Mouse (Mus musculus): Measurements from ENCODE around the gene Rhof. TPM values are rescaled to one million over a fixed set of nuclear protein-coding genes. Genes with fewer than 3 reads are reported as not detected.

Gene Rhof
- 1.6 TPM for polyA plus RNA-seq (2012; fragmentation: generic; extraction: Trizol)

DNA sequence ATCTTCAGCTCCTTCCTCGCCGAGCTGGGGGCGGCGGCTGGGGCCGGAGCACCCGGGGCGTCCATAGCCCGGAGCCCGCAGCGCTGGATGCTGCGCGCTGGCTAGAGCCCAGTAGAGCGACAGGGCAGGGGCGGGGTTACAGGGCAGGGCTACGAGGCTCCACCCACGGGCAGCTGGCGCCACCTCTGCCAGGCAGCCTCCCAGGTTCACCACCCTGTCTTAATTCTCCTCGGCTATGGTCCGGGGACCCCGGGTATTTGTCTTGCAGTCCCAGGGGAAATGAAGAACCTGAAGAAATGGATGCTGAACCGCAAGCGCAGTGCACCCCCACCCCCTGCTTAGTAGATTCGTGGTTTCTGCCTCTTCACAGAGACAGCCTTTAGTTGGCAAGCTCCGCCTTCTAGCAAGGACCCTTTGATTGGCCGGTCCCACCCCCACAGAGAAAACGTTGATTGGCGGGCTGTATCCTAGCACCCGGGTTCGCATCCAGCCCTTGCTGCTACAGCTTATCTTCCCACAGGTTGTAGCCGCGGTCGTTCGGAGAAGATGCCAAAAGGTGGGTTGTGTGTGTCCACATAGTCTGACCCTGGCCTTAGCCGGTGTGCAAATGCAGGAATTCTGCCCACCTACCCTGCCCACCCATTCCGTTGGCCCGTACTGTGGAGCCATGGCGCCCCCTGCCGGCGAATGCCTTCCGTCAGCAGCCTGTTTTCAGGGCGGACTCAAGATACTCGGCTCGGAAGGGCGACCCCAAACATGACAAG is at the start of gene Rhof:
Gene Rhof, minus strand, starts transcription at position 385 of the 764 bp plus-strand sequence.
- H3K36me3 ChIP-seq (ENCODE audit: control insufficient read depth, insufficient read depth): no peaks in the 10 kb centered on the region
- H3ac ChIP-seq (ENCODE audit: control insufficient read depth, insufficient read length): no peak within 1 kb of the TSS
- no peak for TF ChIP-seq TCF12 (IDR thresholded peaks at IDR 0.05; ENCODE audit: insufficient read depth, poor library complexity, severe bottlenecking)
- peak in 1 of 3 experiments; percentile 56 for TF ChIP-seq MYOG (IDR thresholded peaks at IDR 0.05; ENCODE audit: control insufficient read depth in 1 of 3, insufficient read depth in 1 of 3, insufficient read length in 2 of 3, low read depth in 2 of 3)
- TF ChIP-seq POLR2A (IDR thresholded peaks at IDR 0.05; ENCODE audit: insufficient read length, low read depth): peak; percentile 54
- TF ChIP-seq MYOD1 (IDR thresholded peaks at IDR 0.05; ENCODE audit: control insufficient read depth in 1 of 3, insufficient read length in 2 of 3, low read depth in 2 of 3): peak in 2 of 3 experiments; percentile 0 to 56
- no peak for TF ChIP-seq CEBPB (IDR thresholded peaks at IDR 0.05; ENCODE audit: insufficient read depth, poor library complexity, severe bottlenecking)
- TF ChIP-seq SRF (IDR thresholded peaks at IDR 0.05; ENCODE audit: control insufficient read depth, insufficient read length, low read depth): no peak
- peak; percentile 82 for TF ChIP-seq POLR2AphosphoS2 (IDR thresholded peaks at IDR 0.05; ENCODE audit: insufficient read length, low read depth)
- H3K27me3 ChIP-seq (ENCODE audit: control insufficient read depth, insufficient read depth, insufficient read length): no peaks in the 10 kb centered on the region
- peak within 1 kb of the TSS; percentile 98 for H3K4me2 ChIP-seq (ENCODE audit: low read depth)
- peak within 1 kb of the TSS; percentile 75 for H3K4me3 ChIP-seq
- H3K79me2 ChIP-seq (ENCODE audit: control insufficient read depth, insufficient read depth): no peaks in the 10 kb centered on the region

DNA sequence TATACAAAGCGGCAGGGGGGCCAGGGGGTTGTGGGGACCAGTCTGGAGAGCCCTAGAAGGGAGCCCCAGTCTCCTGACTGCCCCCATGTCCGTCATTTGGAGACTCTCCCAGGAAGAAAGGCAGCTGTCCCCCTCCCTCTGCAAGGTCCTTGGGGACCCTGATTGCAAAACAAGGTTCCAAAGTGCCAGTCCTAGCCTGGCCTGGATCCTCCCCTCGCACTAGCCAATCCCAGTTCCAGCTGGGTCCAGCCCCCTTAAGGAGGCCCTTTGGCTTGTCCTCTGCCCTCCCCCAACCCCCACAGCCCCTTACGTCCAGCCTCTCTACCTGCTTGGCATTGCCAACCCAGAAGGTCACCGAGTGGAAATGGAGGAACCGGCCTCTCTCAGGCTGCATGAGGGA is 49.0 kb upstream of the Rhof start:
- H3K36me3 ChIP-seq (ENCODE audit: control insufficient read depth, insufficient read depth): no peaks in the 10 kb centered on the region
- TF ChIP-seq E2F4 (IDR thresholded peaks at IDR 0.05; ENCODE audit: insufficient read depth) (no peak), CEBPB (IDR thresholded peaks at IDR 0.05; ENCODE audit: insufficient read depth, poor library complexity, severe bottlenecking) (no peak), REST (IDR thresholded peaks at IDR 0.05; ENCODE audit: insufficient read depth, insufficient read length) (no peak), TCF3 (IDR thresholded peaks at IDR 0.05; ENCODE audit: insufficient read length, low read depth) (no peak), MYOG (IDR thresholded peaks at IDR 0.05; ENCODE audit: control insufficient read depth in 1 of 3, insufficient read depth in 1 of 3, insufficient read length in 2 of 3, low read depth in 2 of 3) (no peak)
- no peak overlapping the region for H3K4me2 ChIP-seq (ENCODE audit: low read depth)
- H3ac ChIP-seq (ENCODE audit: control insufficient read depth, insufficient read length): no peak overlapping the region
- H3K27me3 ChIP-seq (ENCODE audit: control insufficient read depth, insufficient read depth, insufficient read length): no peaks in the 10 kb centered on the region
- no peaks in the 10 kb centered on the region for H3K79me2 ChIP-seq (ENCODE audit: control insufficient read depth, insufficient read depth)
- no peak overlapping the region for H3K4me3 ChIP-seq

DNA sequence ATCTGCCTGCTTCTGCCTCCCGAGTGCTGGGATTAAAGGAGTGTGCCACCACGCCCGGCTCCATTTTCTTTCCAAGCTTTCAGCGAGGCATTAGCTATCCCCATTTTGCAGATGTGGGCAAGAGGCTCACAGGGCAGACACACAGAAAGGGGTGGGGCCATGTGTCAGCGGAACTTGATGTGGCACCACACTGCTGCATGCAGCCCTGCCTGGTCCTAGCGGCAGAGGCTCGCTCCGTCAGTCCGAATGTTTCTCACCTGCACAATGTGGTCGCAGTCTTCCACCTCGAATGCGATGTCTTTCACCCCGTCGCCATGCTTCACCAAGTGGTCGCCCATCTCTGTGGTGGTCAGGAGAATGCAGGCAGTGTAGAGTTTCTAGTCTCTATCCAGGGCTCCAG is 47.9 kb upstream of the Rhof start:
- Histone ChIP-seq H3K36me3 (ENCODE audit: control insufficient read depth, insufficient read depth) (no peaks in the 10 kb centered on the region), H3ac (ENCODE audit: control insufficient read depth, insufficient read length) (no peak overlapping the region), H3K4me3 (no peak overlapping the region), H3K4me2 (ENCODE audit: low read depth) (no peak overlapping the region), H3K79me2 (ENCODE audit: control insufficient read depth, insufficient read depth) (no peaks in the 10 kb centered on the region), H3K27me3 (ENCODE audit: control insufficient read depth, insufficient read depth, insufficient read length) (no peaks in the 10 kb centered on the region)
- TF ChIP-seq MAX (IDR thresholded peaks at IDR 0.05; ENCODE audit: low read depth) (no peak), TCF3 (IDR thresholded peaks at IDR 0.05; ENCODE audit: insufficient read length, low read depth) (no peak), MYOD1 (IDR thresholded peaks at IDR 0.05; ENCODE audit: control insufficient read depth in 1 of 3, insufficient read length in 2 of 3, low read depth in 2 of 3) (no peak), USF1 (IDR thresholded peaks at IDR 0.05; ENCODE audit: low read depth) (no peak), E2F4 (IDR thresholded peaks at IDR 0.05; ENCODE audit: insufficient read depth) (no peak), SRF (IDR thresholded peaks at IDR 0.05; ENCODE audit: control insufficient read depth, insufficient read length, low read depth) (no peak), MYOG (IDR thresholded peaks at IDR 0.05; ENCODE audit: control insufficient read depth in 1 of 3, insufficient read depth in 1 of 3, insufficient read length in 2 of 3, low read depth in 2 of 3) (no peak), TCF12 (IDR thresholded peaks at IDR 0.05; ENCODE audit: insufficient read depth, poor library complexity, severe bottlenecking) (no peak), POLR2A (IDR thresholded peaks at IDR 0.05; ENCODE audit: insufficient read length, low read depth) (no peak), REST (IDR thresholded peaks at IDR 0.05; ENCODE audit: insufficient read depth, insufficient read length) (no peak), CEBPB (IDR thresholded peaks at IDR 0.05; ENCODE audit: insufficient read depth, poor library complexity, severe bottlenecking) (no peak), POLR2AphosphoS2 (IDR thresholded peaks at IDR 0.05; ENCODE audit: insufficient read length, low read depth) (no peak)

DNA sequence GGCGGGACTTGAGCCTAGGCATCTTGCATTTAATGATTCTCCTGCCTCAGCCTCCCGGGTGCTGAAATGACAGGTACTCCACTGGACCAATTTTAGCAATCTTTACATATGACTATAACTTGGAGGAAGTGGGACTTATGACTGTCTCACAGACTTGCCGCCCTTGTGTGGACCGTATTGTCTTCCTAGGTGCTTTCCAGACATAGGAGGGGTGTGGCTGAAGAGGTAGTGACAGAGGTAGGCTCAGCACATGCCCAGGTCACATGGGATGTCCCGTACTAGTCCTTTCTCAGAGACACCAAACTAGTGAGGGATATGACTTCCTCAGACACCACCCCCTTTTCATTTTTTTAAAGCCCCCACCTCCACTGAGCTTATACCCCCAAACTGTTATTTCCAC is 46.3 kb upstream of the Rhof start:
- Histone ChIP-seq H3K79me2 (ENCODE audit: control insufficient read depth, insufficient read depth) (no peaks in the 10 kb centered on the region), H3K4me3 (no peak overlapping the region), H3K27me3 (ENCODE audit: control insufficient read depth, insufficient read depth, insufficient read length) (no peaks in the 10 kb centered on the region)

More for the DNA sequence above, 46.3 kb upstream of the Rhof start:
- no peak for TF ChIP-seq TCF3 (IDR thresholded peaks at IDR 0.05; ENCODE audit: insufficient read length, low read depth)
- no peak for TF ChIP-seq POLR2AphosphoS2 (IDR thresholded peaks at IDR 0.05; ENCODE audit: insufficient read length, low read depth)
- TF ChIP-seq POLR2A (IDR thresholded peaks at IDR 0.05; ENCODE audit: insufficient read length, low read depth): no peak
- TF ChIP-seq REST (IDR thresholded peaks at IDR 0.05; ENCODE audit: insufficient read depth, insufficient read length): no peak
- no peak for TF ChIP-seq USF1 (IDR thresholded peaks at IDR 0.05; ENCODE audit: low read depth)
- TF ChIP-seq CEBPB (IDR thresholded peaks at IDR 0.05; ENCODE audit: insufficient read depth, poor library complexity, severe bottlenecking): no peak
- TF ChIP-seq MYOG (IDR thresholded peaks at IDR 0.05; ENCODE audit: control insufficient read depth in 1 of 3, insufficient read depth in 1 of 3, insufficient read length in 2 of 3, low read depth in 2 of 3): no peak
- no peak for TF ChIP-seq E2F4 (IDR thresholded peaks at IDR 0.05; ENCODE audit: insufficient read depth)
- TF ChIP-seq TCF12 (IDR thresholded peaks at IDR 0.05; ENCODE audit: insufficient read depth, poor library complexity, severe bottlenecking): no peak
- no peak for TF ChIP-seq MYOD1 (IDR thresholded peaks at IDR 0.05; ENCODE audit: control insufficient read depth in 1 of 3, insufficient read length in 2 of 3, low read depth in 2 of 3)
- no peak for TF ChIP-seq MAX (IDR thresholded peaks at IDR 0.05; ENCODE audit: low read depth)
- TF ChIP-seq SRF (IDR thresholded peaks at IDR 0.05; ENCODE audit: control insufficient read depth, insufficient read length, low read depth): no peak
- H3ac ChIP-seq (ENCODE audit: control insufficient read depth, insufficient read length): no peak overlapping the region
- no peak overlapping the region for H3K4me2 ChIP-seq (ENCODE audit: low read depth)
- H3K36me3 ChIP-seq (ENCODE audit: control insufficient read depth, insufficient read depth): no peaks in the 10 kb centered on the region

All from myocyte (in vitro differentiated cells).